Mouse (Mus musculus) granulocyte monocyte progenitor cell, adult 5-6 weeks (primary cell): ENCODE data around the gene Clcn5. TPM values are rescaled to one million over a fixed set of nuclear protein-coding genes. Genes with fewer than 3 reads are reported as not detected.
A peak's percentile ranks its signal among the peaks of the same experiment; 100 is the strongest.

Experiments used
- ATAC-seq: replicated peaks from 2 replicates; pipeline ENCODE4 v1.8.0; 2016; ENCODE audit warnings: mild to moderate bottlenecking, moderate TSS enrichment, inconsistent platforms; ENCODE audit not compliant: poor library complexity, severe bottlenecking
- total RNA-seq, 2 experiments: library from RNA; stranded (forward) in 1 of 2; stranded (reverse) in 1 of 2; fragments of 200-712, 200-1000 nt in 1 of 2; fragments of >200 nt in 1 of 2; fragmentation: Nextera tagmentation in 1 of 2; gene quantifications; 2 replicates each; pipeline ENCODE4 v1.2.3; 2014 to 2017

Clcn5 gene
- total RNA-seq (2014; fragmentation: Nextera tagmentation) (3.1 and 5.8 TPM in 2 replicates), total RNA-seq (2017) (3.3 and 4.6 TPM in 2 replicates)

DNA sequence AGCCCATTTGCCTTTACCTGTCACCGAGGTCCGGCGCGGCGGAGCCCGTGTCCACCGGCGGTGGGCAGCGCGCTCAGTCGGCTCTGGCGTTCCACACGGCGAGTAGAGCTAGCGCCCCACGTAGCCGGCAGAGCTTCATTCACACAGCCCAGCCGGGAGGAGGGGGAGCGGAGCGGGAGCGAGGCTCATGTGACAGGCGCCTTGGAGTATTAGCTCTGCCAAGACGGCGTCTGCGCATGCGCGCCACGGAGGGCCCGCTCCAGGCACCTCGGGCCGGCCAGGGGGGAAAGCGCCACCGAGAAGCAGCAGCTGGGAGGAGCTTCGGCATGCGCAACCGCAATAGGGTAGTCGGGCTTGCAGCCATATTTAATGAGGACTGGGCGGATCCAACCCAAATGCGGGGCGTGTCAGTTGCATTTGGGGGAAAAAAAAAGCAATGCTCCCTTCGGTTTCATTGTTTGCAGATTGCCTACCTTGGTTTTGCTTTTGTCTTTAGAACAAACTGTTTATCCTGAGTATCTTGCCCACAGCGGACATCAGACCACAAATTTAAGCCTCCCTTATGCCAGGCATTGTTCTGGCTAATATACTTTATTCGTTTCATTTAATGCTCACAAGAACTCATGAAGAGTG is at the start of gene Clcn5:
Clcn5 (minus strand) TSS at position 270 of the 633 bp plus-strand sequence.
- peak; percentile 96 for ATAC-seq

DNA sequence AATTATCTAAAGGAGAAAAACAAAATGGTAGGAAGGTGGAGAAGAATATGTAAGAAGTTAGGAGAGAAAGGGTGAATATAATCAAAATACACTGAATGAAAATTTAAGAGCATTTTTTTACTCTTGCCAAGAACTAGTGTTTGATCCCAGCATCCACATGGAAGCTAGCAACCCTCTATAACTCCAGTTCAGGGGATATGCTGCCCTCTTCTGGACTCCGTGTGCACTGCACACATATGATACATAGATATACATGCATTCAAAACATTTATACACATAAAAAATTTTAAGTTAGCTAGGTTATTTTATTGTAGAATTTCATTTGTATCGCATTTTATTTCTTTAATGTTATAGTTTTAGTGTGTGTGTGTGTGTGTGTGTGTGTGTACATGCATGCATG is 6.3 kb upstream of the Clcn5 start:
- peak; percentile 46; the same call in 1 of the 2 replicates for ATAC-seq

DNA sequence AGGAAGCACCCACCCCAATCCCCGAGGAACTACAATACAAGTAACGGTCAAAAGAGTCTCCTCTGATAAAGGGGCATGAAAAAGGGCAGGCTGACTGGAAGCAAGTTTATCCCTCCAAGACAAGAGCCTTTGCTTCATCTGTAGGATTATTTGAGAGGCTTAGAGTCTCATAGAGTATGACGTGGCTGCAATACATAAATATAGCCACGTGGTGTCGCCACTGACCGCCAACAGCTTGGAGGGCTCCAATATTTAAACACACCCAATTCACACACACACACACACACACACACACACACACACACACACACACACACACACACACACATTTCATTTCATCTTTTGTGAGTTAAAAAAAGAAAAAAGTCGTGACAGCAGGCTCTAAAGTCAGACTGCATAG is 3.1 kb upstream of the Clcn5 start:
- peak; percentile 50 for ATAC-seq

DNA sequence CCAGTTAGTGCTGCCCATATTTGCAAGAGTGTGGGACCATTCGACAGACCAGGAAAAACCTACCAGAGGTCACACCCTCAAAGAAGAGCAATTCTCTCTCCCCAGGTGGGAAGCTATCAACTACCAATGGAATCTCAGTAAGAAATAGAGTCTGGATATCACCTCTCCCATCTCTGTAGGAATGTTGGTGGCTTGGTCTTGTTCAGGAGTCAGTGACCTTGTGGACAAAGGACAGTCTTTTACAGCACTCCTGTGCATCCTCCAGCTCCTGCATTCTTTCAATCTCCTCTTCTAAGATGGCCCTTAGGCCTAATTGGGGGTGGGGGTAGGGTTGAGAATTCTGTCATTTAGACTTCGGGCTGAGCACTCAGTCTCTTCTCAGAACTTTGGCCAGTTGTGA is 1.4 kb upstream of the Clcn5 start:
- ATAC-seq, result no peak

DNA sequence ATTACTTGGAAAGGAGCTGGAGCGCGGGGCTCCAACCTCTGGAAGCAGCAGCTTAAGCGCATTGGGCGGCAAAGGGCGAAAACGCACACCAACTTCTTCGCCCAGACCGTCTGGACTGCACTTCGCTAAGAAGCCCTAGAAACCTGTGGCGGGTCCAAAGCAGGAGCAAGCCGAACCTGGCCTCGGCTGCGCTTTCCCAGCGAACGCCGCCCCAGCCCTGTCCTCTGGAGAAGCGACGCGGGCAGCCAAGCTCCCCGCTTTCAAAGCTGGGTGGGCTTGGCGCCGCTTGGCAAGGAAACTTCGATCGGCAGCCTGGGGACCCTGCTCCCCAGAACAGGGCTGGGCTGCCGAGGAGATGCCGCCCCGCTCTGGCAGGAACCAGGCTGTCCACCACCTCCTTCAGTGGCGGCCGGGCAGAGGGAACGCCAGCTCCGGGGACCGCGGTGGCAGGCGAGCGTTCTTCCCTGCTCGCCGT is 570 bp downstream of the Clcn5 start:
- peak; percentile 43 for ATAC-seq

DNA sequence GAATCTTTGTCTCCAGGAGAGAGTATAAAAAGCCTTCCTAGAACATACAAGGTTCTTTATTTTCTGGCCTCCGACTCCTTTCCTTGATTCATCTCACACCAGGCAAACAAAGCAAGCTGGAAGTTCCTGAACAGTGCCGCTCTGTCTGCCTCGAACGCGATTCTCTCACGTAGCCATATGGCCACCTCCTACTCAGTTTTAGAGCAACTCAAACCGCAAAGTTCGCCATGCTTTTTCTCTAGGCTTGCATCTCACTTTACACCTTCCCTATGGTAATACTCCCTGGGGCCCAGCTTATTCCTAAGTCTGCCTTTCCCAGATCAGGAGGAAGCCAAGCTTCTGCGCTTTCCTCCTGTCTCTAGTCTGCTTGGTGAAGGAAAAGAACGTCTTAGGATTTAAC is 4.0 kb downstream of the Clcn5 start:
- no peak for ATAC-seq

DNA sequence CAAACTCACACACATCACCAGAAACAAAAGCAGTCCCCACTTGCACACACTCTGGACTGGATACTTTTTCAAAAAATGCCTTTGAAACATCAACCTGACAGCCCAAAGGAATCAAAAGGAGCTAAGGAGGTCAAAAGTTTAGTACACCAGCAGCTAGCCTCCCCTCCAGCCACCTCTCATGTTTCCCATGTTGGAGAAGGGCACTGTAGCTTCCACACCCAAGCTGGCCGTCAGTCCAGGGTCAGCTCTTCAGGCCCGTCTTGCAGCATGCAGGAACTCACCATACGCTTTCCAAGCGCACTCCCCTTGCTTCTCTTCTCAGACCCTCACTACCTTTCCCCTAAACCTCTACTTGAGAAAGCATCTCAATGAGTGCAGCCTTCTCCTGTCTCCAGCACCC is 4.5 kb downstream of the Clcn5 start:
- ATAC-seq, result no peak

DNA sequence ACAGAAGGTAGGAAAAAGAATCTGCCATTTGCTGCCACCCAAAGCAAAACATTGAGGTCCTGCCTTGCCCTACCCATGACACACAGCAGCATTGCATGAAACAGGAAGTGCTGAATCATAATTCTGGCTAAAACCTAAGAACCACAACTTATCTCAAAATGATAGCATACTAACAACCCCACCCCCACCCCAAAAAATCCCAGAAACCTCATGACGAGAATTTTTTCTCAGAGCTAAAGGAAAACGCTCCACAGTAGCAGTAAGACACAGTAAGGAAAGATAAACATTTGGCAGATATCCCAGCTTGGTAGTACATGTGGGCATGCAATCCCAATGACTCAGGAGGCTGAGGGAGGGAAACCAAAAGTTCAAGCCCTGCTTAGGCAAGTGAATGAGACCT is 10.9 kb downstream of the Clcn5 start:
- peak; percentile 85 for ATAC-seq

DNA sequence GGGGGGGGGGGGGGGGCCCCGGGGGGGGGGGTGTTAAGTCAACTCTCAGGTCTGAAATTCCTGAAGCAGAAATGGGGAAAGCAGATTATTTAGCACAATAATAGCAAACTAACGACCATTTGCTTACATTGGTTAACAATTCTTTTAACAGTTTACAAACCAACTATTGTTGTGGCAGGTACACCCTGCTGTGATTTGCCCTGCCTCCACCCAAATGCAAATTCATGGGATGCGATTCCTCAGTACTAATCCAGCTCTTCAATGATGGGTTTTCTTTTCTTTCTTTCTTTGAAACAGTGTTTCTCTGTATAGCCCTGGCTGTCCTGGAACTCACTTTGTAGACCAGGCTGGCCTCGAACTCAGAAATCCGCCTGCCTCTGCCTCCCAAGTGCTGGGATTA is 12.3 kb downstream of the Clcn5 start:
- no peak for ATAC-seq

DNA sequence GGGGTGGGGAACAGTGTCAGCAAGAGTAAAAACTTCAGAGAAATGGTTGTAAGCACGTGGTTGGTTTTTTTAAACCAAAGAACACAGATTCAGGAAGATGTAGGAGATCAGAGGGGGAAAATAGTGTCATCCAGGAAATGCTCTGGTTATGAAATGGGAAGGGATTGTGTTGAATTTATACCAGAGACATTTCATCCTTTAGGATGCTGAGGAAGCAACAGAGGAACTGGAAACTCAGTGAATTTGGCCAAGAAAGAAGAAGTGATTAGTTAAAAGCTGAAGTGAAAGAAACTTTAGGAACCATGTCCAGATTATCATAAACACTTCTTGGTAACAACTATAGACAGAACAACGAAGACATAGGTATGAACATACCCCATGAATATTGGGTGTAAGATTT is 26.2 kb downstream of the Clcn5 start:
- ATAC-seq, result peak; percentile 95

DNA sequence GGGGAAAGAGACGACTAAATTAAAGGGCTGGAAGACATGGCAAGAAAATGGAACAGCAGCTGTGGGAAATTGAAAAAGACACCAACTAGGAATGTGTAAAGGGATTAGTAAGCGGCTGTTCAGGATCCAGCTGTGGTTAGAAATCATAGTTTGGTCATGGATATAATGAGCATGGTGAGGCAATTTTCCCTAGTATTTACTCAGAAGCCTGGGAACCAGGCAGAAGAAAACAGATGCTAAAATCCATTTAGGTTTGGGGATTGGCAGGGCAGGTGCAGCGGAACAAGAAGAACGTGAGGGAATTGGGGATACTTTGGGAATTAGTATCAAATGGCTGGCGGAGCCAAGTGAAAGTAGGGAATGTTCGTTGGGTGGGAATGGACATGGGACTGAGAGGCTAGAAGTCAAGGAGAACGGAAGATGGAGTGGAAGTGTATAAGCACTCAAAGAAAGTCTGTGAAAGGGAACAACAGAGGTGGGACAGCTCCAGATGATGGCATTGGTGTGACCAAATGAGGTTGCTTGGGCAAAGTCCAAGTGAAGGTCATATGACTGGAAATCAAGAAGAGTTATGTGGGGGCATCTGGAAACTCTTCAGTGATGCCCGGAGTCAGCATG is 26.9 kb downstream of the Clcn5 start:
- no peak for ATAC-seq

DNA sequence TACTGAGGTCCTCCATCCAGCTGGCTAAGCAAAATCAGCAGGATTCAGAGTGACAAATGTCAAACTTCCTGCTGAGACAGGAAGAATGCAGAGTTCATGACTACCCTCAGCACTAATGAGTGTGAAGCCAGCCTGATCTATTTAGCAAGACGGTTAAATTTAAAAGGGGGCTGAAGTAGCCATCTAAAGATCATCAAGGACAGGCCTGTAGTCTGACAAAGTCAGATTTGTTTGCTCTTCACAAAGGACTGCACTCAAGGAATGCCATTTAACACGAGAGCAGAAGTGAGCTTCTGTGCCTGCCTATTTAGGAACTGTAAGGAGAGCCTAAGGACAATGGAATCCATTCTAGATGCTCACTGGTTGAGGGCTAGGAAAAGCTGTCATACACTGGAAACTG is 30.2 kb downstream of the Clcn5 start:
- no peak for ATAC-seq

DNA sequence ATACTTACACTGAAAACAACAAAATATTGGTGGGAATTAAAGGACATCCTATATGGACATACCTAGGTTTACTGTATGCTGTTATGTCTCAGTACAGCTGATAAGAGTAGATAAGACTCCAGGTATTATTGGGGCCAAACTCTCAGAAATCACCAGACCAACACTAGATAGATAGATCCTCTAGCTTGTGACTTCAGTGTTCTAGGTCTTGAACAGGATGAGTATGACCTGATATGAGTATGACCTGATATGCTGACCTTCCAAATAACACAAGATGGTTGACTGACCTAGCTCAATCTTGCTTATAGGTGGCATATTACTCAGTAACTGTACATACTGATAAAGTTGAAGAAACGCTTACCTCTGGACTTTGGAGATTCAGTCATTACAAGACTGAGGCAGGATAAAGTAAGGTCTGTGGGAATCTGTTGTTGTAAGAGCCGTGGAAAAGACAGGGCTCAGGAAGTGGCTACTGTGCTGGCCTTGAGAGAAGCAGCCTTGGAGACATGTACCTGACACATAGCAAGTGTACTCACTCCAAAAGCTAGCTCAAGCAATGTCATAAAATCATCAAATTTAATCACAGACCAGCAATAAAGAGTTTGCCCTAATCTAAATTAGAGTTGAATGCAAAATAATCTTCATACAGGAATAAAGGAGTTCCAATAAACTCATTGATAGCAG is 32.0 kb downstream of the Clcn5 start:
- no peak for ATAC-seq

DNA sequence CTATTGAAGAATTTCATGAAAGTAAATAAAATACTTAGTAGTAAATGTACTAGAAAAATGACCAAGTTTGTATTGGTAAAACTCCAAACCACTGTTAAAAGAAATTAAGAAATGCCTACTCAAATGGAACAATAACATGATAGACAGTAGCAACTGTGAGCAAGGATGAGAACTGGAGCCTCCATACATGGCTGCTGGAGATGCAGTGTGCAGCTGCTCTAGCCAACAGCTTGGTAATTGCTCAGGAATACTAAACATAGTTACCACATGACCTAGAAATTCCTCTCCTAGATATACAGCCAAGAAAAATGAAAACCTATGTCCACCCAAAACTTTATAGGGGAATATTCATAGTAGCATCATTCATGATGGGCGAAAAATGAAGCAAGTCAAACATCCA is 36.5 kb downstream of the Clcn5 start:
- ATAC-seq, result no peak

DNA sequence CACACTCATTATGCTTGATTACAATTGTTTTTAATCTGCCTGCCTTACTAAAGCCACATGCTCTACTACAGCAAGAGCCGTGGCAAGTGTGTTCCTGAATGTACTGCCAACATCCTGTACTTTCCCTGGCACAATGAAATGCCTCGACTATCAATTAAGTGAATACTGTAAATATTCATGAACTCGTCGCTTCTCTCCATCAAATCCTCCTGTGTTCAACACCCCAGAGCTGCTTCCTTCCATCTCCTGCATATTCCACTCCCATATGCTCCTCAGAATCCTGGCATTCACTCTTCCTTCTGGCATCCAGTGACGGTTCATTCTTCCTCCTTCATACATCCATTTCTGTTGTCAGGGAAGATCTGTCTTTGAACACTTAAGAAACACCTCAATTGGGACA is 39.4 kb downstream of the Clcn5 start:
- no peak for ATAC-seq

DNA sequence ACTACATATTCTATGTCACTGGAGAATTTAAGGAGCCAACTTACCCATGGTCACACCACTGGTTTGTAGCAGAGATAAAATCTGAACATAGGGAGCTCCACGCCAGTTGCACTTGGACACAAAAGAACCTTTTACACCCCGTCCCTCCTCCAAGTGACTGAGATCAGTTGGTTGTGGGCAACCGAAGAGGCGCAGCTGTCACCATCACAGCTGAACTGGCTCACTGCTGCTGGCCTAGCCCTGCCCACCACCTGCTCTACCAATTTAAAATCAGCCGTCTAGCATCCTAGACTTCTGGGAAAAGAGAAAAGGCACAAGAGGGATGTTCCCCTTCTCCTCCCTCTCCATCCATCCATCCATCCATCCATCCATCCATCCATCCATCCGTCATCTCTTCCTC is 42.6 kb downstream of the Clcn5 start:
- no peak for ATAC-seq

DNA sequence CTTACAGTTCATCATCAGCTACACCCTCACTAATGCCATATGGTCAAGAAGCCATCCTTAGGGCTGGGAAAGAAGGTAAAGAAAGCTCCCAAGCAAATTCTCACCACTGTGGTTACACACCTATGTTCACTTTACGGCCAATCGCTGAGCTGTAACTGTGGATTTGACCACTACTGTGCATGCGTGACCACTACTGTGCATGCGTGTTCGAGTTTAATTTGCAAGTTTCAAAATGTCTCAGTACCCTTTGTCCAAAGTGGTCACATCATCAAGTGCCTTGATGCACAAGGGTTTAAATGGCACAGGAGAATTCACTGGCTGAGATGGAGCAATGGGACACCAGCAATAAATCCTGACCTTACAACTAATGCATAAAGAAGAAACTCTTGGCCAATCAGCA is 58.0 kb downstream of the Clcn5 start:
- ATAC-seq, result no peak

DNA sequence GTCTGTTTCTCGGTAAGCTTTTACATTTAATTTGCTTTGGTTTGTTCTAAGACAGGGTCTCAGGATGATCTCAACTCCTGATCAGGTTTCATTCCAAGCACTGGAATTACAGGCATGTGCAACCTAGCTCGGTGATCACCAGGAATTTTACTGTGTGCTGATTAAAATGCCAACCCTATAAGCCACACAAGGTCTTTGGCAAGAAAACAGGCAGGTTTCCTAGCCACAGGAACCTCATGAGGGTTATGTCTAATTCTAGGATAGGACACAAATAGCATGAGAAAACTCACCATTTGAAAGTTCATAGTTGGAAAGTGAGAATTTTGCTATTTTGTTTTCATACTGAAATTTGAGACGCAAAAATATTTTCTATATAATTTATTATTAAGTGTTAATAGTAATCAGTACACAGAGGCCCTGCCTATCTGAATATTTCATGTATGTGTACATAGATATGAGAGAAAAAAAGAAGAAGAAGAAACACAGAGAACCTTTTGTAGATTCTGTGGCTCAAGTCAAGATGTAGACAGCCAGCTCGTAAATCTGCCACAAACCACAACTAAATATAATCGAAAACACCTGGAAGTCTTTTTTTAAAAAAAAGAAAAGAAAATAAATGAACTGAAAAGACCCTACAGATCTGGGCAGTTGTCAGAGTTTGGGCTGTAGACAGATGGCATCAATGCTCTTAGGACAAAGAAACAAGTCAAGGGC is 58.6 kb downstream of the Clcn5 start:
- ATAC-seq, result no peak

DNA sequence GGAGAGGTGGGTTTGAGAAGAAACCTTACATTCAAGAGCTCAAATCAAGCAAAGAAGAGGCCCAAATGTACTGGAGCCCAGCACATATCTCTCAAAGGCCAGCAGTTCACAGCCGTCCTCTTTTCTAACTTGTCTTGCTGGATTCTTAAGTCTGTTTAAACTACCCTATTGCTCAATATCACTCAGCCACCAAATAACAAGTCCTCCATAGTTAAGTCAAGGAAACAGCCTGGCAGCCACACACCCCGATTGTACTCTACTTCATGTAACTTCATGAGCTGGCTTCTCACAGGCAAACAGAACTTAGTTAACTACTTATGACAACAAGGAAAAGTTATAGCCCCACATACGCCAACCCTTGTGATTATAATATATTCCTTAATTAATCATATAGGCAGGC is 59.4 kb downstream of the Clcn5 start:
- no peak for ATAC-seq

DNA sequence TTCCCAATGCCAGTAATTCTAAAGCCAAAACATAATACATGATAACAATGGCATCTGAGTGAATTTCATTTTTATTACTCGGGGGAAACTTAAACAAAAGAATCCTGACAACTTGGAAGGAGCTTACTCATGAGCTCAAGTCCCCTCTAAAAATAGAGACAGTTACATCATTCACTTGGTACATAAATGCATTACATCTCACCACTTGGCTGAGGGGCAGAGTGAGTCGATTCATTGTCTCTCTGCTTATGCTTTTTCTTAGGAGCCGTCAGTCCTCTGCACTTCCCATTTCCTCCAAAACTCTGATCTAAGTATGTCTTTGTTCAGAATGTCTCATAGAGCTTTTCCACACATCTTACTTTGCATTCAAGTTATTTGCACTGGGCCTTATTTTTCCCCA is 63.1 kb downstream of the Clcn5 start:
- ATAC-seq, result no peak

DNA sequence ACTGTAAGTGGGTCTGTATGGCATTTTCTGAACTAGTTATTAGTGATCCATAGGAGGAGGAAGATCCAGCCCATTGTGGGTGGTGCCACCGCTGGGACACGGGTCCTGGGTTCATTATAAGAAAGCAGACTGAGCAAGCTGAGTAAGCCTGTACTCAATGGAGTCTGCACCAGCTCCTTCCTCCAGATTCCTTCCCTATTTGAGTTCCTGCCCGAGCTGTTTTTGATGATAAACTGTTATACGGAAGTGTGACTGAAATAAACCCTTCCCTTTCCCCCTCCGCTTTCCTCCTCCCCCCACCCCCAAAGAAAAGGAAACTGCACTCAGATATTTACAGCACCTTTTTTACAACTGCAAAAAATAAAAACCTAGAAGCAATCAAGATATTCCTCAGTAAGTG is 115.1 kb downstream of the Clcn5 start:
- peak; percentile 80 for ATAC-seq
